ENCODE assay signal across 8 mouse cellular contexts in the genomic region with DNA sequence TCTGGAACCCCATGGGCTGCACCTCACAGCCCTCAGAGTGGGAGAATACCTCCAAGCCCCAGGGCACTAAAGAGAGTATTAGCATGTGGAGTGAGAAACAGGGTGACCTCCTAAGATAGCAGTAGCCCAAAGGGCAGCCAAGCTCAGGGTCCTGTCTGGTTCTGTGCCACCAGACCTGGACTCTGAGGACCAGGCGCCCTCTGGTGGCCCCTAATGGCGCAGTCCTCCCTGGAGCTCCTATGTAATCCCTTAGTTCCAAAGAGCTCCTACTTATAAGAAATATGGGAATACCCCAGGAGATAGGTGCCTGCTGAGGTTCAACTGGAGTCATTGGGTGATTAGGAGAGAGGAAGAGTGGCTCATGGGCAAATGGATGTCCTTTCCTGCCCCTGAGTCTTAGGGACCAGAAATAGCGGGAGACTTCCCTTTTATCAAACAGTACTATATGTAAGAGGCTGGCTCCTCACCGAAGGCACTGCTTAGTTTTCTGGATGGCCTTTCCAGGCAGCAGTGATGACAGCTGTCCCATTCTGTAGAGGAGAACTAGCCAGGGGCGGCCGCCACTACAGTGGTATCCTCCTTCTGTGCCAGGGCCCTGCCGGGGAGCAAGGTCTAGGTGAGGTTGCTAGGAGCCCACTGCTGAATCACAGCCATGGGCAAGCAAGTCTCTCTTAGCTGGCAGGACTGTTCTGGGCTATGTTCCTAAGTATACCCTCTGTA. TPM values are rescaled to one million over a fixed set of nuclear protein-coding genes. Genes with fewer than 3 reads are reported as not detected.
A peak's percentile ranks its signal among the peaks of the same experiment; 100 is the strongest.
DNase-seq lines count a peak whose midpoint lies in the region; ATAC-seq and TF ChIP-seq lines count a peak whose summit lies in the region.

No protein-coding gene starts in this region.

- peak; percentile 90 for TF ChIP-seq CTCF in kidney, postnatal 0 days (IDR thresholded peaks at IDR 0.05; ENCODE audit: low read depth)
- peak; percentile 91 for TF ChIP-seq CTCF in liver, adult 2 months (IDR thresholded peaks at IDR 0.05; ENCODE audit: low read depth, low read length)

- DNase-seq in A20 (ENCODE audit: low read depth, low spot score), result peak; percentile 74
- DNase-seq in adrenal gland, postnatal 10 days, result peak; percentile 91
- peak; percentile 84 for DNase-seq in heart, embryonic 10.5 days (ENCODE audit: low spot score)
- DNase-seq in kidney, postnatal 0 days (ENCODE audit: low spot score), result peak; percentile 90
- DNase-seq in liver, adult 2 months (ENCODE audit: extremely low read depth, low read depth, low spot score), result peak; percentile 54
- DNase-seq in thymus, adult 18-20 months, result peak; percentile 34 to 43

- 68% methylated on average over 7 of the region's 7 CpGs for WGBS in embryonic facial prominence, embryonic 12.5 days
- 59% methylated on average over 7 of the region's 7 CpGs for WGBS in heart, embryonic 10.5 days
- WGBS in kidney, postnatal 0 days, result 63% methylated on average over 7 of the region's 7 CpGs
- 60% methylated on average over 7 of the region's 7 CpGs for WGBS in liver, adult 2 months
- 68% methylated on average over 7 of the region's 7 CpGs for WGBS in neural tube, embryonic 12.5 days

- H3K27me3 ChIP-seq in embryonic facial prominence, embryonic 12.5 days, result no peaks in the 10 kb centered on the region
- H3K27me3 ChIP-seq in heart, embryonic 10.5 days (ENCODE audit: insufficient read depth, poor library complexity, severe bottlenecking), result peaks cover 72% of the 10 kb centered on the region
- H3K27me3 ChIP-seq in kidney, postnatal 0 days (ENCODE audit: insufficient read depth, low read length), result no peaks in the 10 kb centered on the region
- no peaks in the 10 kb centered on the region for H3K27me3 ChIP-seq in liver, adult 2 months (ENCODE audit: control insufficient read depth, insufficient read depth, low read length)
- no peaks in the 10 kb centered on the region for H3K27me3 ChIP-seq in neural tube, embryonic 12.5 days (replicated peaks)

- no peak overlapping the region for H3K9ac ChIP-seq in embryonic facial prominence, embryonic 12.5 days
- no peak overlapping the region for H3K9ac ChIP-seq in kidney, postnatal 0 days (ENCODE audit: low read depth, low read length)
- no peak overlapping the region for H3K9ac ChIP-seq in liver, adult 2 months (ENCODE audit: low read depth, low read length)
- peak overlapping the region; percentile 97 for H3K9ac ChIP-seq in neural tube, embryonic 12.5 days

- peak overlapping the region; percentile 64 for H3K4me2 ChIP-seq in embryonic facial prominence, embryonic 12.5 days (replicated peaks)
- no peak overlapping the region for H3K4me2 ChIP-seq in kidney, postnatal 0 days (ENCODE audit: low read length)
- peak overlapping the region; percentile 82 for H3K4me2 ChIP-seq in neural tube, embryonic 12.5 days (replicated peaks)

- H3K4me3 ChIP-seq in embryonic facial prominence, embryonic 12.5 days, result no peak overlapping the region
- H3K4me3 ChIP-seq in heart, embryonic 10.5 days, result no peak overlapping the region
- no peak overlapping the region for H3K4me3 ChIP-seq in kidney, postnatal 0 days (replicated peaks; ENCODE audit: low read depth, low read length)
- H3K4me3 ChIP-seq in liver, adult 2 months (ENCODE audit: insufficient read depth, low read depth, low read length), result no peak overlapping the region
- H3K4me3 ChIP-seq in neural tube, embryonic 12.5 days, result peak overlapping the region; percentile 90; the same call in 1 of the 2 replicates

- H3K4me1 ChIP-seq in embryonic facial prominence, embryonic 12.5 days, result peaks cover 27% of the 10 kb centered on the region
- H3K4me1 ChIP-seq in heart, embryonic 10.5 days, result peaks cover 42% of the 10 kb centered on the region
- H3K4me1 ChIP-seq in kidney, postnatal 0 days (replicated peaks; ENCODE audit: insufficient read depth, low read length), result 0 out of 2 replicates have a peak, but pooled peaks cover 13% of the 10 kb centered on the region
- H3K4me1 ChIP-seq in liver, adult 2 months (ENCODE audit: control insufficient read depth, insufficient read depth, low read length), result no peaks in the 10 kb centered on the region
- H3K4me1 ChIP-seq in neural tube, embryonic 12.5 days, result peaks cover 47% of the 10 kb centered on the region

- no peak for ATAC-seq in embryonic facial prominence, embryonic 12.5 days (ENCODE audit: insufficient number of reproducible peaks, insufficient read depth, low FRiP score, low TSS enrichment)
- no peak; the same call in 1 of the 2 replicates for ATAC-seq in kidney, postnatal 0 days (replicated peaks; ENCODE audit: low FRiP score, low read depth)
- no peak for ATAC-seq in neural tube, embryonic 12.5 days (ENCODE audit: low FRiP score, low read depth)

- H3K27ac ChIP-seq in embryonic facial prominence, embryonic 12.5 days, result no peak overlapping the region
- no peak overlapping the region for H3K27ac ChIP-seq in heart, embryonic 10.5 days
- H3K27ac ChIP-seq in kidney, postnatal 0 days, result no peak overlapping the region
- H3K27ac ChIP-seq in liver, adult 2 months (replicated peaks; ENCODE audit: insufficient read depth, low read depth, low read length), result no peak overlapping the region
- H3K27ac ChIP-seq in neural tube, embryonic 12.5 days, result no peak overlapping the region

- TF ChIP-seq POLR2A in liver, adult 2 months (IDR thresholded peaks at IDR 0.05; ENCODE audit: extremely low read depth, insufficient read depth, low read length), result no peak

- H3K9me3 ChIP-seq in embryonic facial prominence, embryonic 12.5 days, result no peaks in the 10 kb centered on the region
- no peaks in the 10 kb centered on the region for H3K9me3 ChIP-seq in heart, embryonic 10.5 days
- no peaks in the 10 kb centered on the region for H3K9me3 ChIP-seq in kidney, postnatal 0 days (replicated peaks; ENCODE audit: low read length)
- no peaks in the 10 kb centered on the region for H3K9me3 ChIP-seq in neural tube, embryonic 12.5 days

- H3K79me2 ChIP-seq in liver, adult 2 months (ENCODE audit: control insufficient read depth, insufficient read depth, low read length), result no peaks in the 10 kb centered on the region

- peaks cover 23% of the 10 kb centered on the region; the same call in 1 of the 2 replicates for H3K36me3 ChIP-seq in embryonic facial prominence, embryonic 12.5 days
- H3K36me3 ChIP-seq in heart, embryonic 10.5 days, result peaks cover 10% of the 10 kb centered on the region; the same call in 1 of the 2 replicates
- H3K36me3 ChIP-seq in kidney, postnatal 0 days (ENCODE audit: insufficient read depth, low read length), result no peaks in the 10 kb centered on the region
- no peaks in the 10 kb centered on the region for H3K36me3 ChIP-seq in liver, adult 2 months (ENCODE audit: control insufficient read depth, insufficient read depth, low read length)
- H3K36me3 ChIP-seq in neural tube, embryonic 12.5 days, result peaks cover 19% of the 10 kb centered on the region

RNA-seq across cellular contexts. Expression of gene Gpc1, which starts 2.7 kb away (rescaled TPM):
- total RNA-seq in adrenal gland, postnatal 10 days (2021), result 10 to 100 TPM; 39.7 to 51.8 TPM
- polyA plus RNA-seq in embryonic facial prominence, embryonic 12.5 days (2016; fragmentation: Nextera tagmentation; extraction: Ambion mirVana), result 79.8 and 81.4 TPM in 2 replicates
- 36.4 and 38.7 TPM in 2 replicates for polyA plus RNA-seq in heart, embryonic 10.5 days (2016; fragmentation: Nextera tagmentation; extraction: Ambion mirVana)
- polyA plus RNA-seq in kidney, postnatal 0 days (2015; fragmentation: Nextera tagmentation; extraction: Ambion mirVana), result 38.7 and 39.8 TPM in 2 replicates
- total RNA-seq in liver, adult 2 months (2014; rRNA removed), result 0.92 and 1.2 TPM in 2 replicates
- polyA plus RNA-seq in liver, adult 2 months (2012; rRNA removed), result 1.2 and 2.1 TPM in 2 replicates
- polyA plus RNA-seq in neural tube, embryonic 12.5 days (2016; fragmentation: Nextera tagmentation; extraction: Ambion mirVana), result 70.0 and 74.9 TPM in 2 replicates

Comparison
In these comparisons a context has a peak if more than half of its experiments do, and no peak if none do; other contexts are left out.
1. DNase-seq: peak in every context shown above with its lines; median percentile 91 in adrenal gland, postnatal 10 days; 90 in kidney, postnatal 0 days; 84 in heart, embryonic 10.5 days; 74 in A20; 54 in liver, adult 2 months; 38 in thymus, adult 18-20 months.
2. RNA of gene Gpc1, which starts 2.7 kb away (polyA plus RNA-seq): 79.8 to 81.4 TPM in embryonic facial prominence, embryonic 12.5 days, 70.0 to 74.9 TPM in neural tube, embryonic 12.5 days, 38.7 to 39.8 TPM in kidney, postnatal 0 days and 36.4 to 38.7 TPM in heart, embryonic 10.5 days; 1.2 to 2.1 TPM in liver, adult 2 months; every median in the first group is over 10 times any median in the second.